Mouse (Mus musculus) CD8-positive naive resting alpha-beta T cell, adult 2 months (primary cell): ENCODE data around the gene Tbc1d16.

Experiments used
- DNase-seq, 2 experiments: peaks; one replicate each; pipeline ENCODE4 v3.0.0; 2022; ENCODE audit warnings: low read depth in 2 of 2, low spot score in 2 of 2

Tbc1d16 gene

DNA sequence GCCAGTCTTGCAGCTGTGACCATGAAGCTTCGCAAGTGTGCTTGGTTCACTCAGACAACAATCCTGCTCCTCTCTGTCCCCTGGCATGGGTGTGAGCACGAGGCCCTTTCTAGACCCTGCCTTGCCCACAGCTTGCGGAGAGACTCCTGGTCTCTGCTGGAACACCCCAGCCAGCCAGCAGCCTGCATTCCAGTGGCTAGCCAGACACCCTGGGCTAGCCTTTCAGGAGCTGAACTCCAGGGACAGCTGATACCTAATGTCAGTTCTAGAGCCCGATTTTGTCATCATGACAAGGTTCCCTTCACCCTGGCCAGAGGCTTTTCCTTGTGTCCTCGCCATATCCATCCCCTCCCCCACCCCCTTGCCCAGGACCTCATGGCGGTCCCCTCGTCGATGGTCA, 81.1 kb downstream of the Tbc1d16 start:
- DNase-seq, result no peak

- DNase-seq, result no peak
These were observed 82.2 kb downstream of the Tbc1d16 start for GRCm38 (mm10) chr11:119146140-119146539.

DNA sequence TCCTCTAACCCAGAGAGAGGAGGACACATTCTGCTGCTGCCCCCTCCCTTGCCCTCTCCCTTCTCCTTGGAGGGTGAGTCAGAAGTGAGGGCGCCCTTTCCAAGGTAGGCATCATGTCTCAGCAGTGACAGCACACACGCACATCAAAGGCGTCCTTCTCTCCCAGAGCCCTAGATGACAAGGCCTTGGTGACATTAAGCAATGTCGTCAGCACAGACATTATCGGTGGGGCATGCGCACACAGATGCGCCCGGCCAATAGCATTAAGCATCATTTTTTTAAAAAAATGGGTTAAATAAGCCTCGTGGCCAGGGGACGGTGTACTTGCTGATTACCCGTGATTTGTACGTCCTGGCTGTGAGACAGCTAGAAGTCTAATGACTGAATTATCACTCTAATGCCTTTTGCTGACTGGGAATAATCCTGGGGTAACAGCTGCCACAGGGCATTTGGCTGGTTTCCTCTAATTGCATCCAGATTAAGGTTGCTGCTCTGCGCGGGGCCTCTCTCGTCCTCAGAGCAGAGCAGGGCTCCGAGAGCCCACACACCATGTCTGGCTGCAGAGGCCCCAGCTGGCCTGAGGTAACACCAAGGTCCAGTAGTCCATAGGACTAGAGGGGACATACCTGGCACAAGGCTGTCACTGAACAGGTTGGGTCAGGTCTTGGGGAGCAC, 83.4 kb downstream of the Tbc1d16 start:
- no peak for DNase-seq

DNA sequence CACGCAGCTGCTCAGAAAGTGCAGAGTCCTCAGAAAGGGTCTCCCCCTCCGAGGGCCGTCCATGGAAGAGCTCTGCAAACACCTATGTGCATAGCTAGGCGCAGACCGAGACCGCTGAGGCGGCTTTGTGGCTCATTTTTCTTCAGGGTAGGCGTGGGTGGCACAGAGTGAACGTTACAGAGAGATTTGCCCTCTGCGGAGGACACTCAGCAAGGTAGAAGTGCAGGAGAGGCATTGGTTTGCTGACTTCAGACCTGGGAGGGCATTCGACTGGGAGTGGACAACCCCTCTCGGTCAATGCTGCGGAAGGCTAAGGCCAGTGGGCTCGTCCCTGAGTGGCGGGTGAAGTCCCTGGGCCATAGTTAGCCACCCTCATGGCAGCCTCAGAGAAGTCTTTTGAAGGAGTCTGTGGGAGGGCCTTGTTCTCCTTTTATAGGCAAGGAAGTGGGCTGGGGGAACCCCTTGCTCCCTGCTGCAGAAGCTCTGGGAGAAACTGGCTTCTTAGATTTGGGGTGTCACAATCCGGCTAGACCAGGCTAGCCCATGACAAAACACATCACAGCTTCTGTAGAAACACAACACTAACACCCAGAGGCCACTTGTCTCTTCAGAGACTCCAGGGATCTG, 84.8 kb downstream of the Tbc1d16 start:
- peak; percentile 41 to 55 for DNase-seq

GRCm38 (mm10) chr11:119142615-119143014, 85.7 kb downstream of the Tbc1d16 start:
- DNase-seq, result no peak

DNA sequence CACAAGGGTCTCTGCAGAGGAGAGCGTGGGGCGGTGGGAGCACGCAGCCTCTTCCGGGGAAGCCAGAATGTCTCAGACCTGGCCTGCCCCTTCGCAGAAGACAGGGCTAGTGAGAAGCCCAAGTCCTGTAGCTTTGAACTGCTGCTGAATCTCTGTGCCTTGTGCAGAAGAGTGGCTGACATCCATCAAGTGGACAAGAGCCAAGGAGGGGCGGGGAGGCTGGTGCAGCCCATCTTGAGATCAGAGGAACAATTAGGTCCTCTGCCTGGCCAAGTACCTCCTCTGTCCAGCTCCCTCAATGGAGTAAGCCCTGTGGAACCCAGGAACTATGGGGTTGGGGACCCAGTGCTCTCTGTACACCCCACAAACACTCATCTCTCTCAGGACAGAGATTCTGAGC, 89.3 kb downstream of the Tbc1d16 start:
- no peak for DNase-seq

GRCm38 (mm10) chr11:119138205-119138604, 90.1 kb downstream of the Tbc1d16 start:
- DNase-seq, result no peak

GRCm38 (mm10) chr11:119134586-119134985, 93.7 kb downstream of the Tbc1d16 start:
- no peak for DNase-seq

DNA sequence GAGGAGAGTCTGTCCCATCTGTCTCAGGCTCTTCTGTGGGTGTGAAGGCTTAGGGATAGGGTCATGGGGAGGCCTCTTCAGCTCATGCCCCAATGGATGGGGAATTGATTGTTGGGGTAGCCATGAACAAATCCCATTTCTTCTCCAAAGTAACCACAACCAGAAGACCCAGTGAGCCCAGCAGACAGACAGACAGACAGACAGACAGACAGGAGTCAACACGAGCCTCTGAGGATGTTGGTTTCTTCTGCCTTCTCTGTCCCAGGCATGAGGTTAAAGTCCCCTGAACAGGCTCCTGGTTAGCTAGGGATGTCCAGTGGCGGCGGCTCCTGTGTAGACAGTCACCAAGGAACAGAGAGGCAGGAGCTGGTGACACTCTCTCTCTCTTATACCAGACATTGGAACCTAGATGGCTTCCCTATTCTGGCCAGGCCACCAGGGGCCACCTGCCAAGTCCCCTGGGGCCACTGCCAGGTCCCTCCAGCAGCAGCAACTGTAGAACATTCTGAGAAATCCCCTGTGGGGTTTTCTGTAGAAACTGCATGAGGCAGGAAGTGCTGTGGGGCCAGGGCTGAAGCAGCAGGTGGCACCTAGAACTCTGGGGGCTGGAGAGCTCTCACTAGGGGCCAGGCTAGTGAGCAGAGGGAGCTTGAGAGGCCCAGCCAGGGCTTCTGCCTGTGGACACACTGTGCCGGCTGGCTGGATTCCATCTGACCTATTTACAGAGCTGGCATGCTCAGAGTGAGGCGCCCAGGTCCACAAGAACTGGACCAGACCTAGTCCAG, 94.7 kb downstream of the Tbc1d16 start:
- DNase-seq, result peak; percentile 49 to 54

GRCm38 (mm10) chr11:119132198-119133035, 95.9 kb downstream of the Tbc1d16 start:
- no peak for DNase-seq

DNA sequence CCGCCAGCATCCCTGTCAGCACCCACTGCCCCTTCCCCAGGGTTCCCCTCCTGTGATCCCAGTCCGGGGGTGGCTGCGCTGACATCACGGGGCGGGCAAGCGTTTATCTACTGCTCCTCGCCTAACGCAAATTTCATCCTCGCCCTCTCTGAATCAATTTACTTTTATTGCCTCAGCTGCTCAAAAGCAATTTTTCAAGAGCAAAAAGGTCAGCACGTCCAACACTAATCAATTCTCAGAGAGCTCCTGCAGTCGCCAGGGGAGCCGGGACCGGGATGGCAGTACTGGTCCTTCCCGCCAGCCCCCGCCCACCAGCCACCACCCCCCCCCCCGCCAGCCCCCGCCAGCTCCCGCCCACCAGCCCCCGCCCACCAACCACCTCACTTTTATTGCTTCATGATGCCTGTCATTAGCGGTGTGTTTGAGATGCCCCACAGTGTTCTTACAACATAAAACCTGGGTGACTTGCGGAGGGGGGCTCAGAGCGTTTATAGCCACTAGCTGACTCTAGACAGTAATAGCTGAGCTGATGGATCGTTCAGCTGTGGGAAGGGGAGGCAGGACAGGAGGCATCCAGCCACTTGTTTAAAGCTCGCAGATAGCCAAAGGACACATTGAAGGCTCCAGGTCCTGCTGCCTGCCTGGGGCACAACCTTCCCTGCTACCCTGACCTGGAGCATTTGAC, 98.1 kb downstream of the Tbc1d16 start:
- no peak for DNase-seq

GRCm38 (mm10) chr11:119129281-119130058, 98.8 kb downstream of the Tbc1d16 start:
- no peak for DNase-seq

DNA sequence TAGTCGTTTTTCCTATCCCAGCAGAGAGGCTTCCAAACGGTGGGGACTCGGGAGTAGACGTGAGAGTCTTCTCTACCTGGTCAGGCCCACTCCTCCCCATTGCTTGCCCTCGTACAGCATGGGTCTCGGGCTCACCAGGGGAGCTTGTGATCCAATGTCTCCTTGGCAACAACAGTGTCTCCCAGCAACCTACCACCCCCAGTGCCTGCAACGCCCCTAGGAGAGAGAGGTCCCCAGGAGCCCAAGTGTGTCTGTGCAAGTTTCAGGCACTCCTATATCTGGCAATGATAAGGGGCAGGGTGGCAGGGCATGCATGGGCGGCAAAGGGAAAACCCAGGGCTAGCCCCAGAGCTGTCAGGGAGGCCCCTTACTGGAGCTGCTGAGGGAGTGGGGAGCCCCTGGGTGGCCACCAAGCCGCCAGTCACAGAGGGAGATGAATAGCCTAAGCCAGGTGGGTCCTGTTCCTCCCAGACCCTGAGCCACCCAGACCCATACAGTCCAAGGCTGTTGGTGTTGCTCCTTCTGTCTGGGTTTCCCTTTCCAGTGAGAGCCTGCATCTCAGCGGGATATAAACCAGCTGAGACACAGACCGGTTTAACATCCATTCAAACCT, 99.5 kb downstream of the Tbc1d16 start:
- DNase-seq, result no peak

GRCm38 (mm10) chr11:119127686-119128473, 100.4 kb downstream of the Tbc1d16 start:
- DNase-seq, result peak in 1 of 2 experiments; percentile 38

DNA sequence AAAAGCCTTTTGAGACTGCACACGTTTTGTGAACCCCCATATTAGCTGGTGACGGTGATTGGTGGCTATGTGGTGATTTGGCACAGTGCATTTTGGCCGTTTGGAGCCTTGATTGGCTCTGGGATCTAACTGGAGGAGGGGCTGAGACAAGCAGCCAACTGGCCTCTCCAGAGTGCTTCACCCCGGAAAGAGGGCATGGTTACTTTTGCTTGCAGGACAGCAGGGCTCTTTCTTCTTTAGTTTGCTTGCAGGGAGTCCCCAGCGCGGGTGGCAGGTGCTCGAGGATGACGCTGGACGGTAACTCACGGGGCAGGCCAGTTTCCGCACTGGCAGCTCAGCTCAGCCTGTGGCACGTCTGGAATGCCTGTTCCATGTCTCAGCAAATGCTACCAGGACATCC, 101.2 kb downstream of the Tbc1d16 start:
- DNase-seq, result no peak

GRCm38 (mm10) chr11:119125929-119126861, 102.1 kb downstream of the Tbc1d16 start:
- DNase-seq, result no peak

DNA sequence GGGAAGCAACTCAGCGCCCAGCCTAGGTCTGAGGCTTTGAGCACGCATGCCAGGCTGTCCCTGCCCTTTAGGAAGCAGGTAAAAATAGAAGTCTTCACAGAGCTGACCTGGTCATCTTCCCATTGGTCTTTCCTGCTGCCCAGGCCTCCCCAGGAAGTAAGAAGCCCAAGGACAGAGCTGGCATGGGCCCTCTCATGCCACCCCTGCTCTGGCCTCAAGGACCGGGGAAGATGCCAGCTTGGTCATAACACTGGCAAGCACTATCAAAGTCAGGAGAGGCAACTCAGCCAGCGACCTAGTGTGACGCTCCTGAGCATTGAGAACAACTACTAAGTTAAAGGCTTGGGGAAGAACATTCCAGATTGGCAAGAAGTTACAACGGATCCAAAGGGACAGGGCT, 103.8 kb downstream of the Tbc1d16 start:
- DNase-seq, result no peak
